Mouse (Mus musculus): Measurements from ENCODE around the gene Phc1. TPM values are rescaled to one million over a fixed set of nuclear protein-coding genes. Genes with fewer than 3 reads are reported as not detected.
"Not testable (repeated sequence)": the region's sequence is repeated elsewhere in the genome, so short reads cannot be mapped to it uniquely, and the experiment has no call there.

Phc1 gene
- polyA plus RNA-seq, 1 experiment from 2014 or later, result 15.4 TPM

GRCm38 (mm10) chr6:122366287-122366686 lies 25.9 kb upstream of the Phc1 start:
- no peaks in the 10 kb centered on the region for H3K9me3 ChIP-seq (ENCODE audit: control insufficient read depth, low read length)
- no peaks in the 10 kb centered on the region for H3K36me3 ChIP-seq (ENCODE audit: control insufficient read depth, insufficient read depth, low read length)
- no peak overlapping the region for H3K4me2 ChIP-seq (ENCODE audit: low read depth, low read length)
- no peak for ATAC-seq (ENCODE audit: low read depth)
- H3K27me3 ChIP-seq (ENCODE audit: control insufficient read depth, insufficient read depth, low read depth, low read length), result no peaks in the 10 kb centered on the region
- no peak overlapping the region for H3K4me3 ChIP-seq (ENCODE audit: low read length)
- no peak overlapping the region for H3K9ac ChIP-seq (ENCODE audit: low read length)
- no peak overlapping the region for H3K27ac ChIP-seq (ENCODE audit: low read length)
- WGBS, result 37% methylated on average over 2 of the region's 2 CpGs
- H3K4me1 ChIP-seq (replicated peaks; ENCODE audit: control insufficient read depth, insufficient read depth, low read length), result no peaks in the 10 kb centered on the region

DNA sequence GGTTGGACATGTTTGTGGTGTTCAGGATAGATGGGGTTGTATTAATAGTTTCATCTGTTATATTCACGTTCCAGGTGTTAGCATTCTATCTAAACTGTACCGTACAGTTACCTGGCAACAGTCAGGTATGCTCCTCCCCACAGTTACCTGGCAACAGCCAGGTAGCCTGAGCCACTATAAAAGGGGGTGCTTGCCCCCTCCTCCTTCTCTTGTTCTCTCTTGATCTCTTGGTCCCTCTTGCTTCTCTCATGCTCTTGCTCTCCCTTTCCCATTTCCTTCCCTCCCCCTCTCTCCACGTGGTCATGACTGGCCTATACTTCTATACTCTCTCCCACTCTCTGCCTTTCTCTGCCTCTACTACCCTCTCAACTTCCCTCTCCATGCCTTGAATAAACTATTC lies 25.3 kb upstream of the Phc1 start:
- no peak for ATAC-seq (ENCODE audit: low read depth)
- Histone ChIP-seq H3K27me3 (ENCODE audit: control insufficient read depth, insufficient read depth, low read depth, low read length) (no peaks in the 10 kb centered on the region), H3K27ac (ENCODE audit: low read length) (no peak overlapping the region), H3K4me3 (ENCODE audit: low read length) (no peak overlapping the region), H3K4me1 (replicated peaks; ENCODE audit: control insufficient read depth, insufficient read depth, low read length) (no peaks in the 10 kb centered on the region), H3K4me2 (ENCODE audit: low read depth, low read length) (no peak overlapping the region), H3K36me3 (ENCODE audit: control insufficient read depth, insufficient read depth, low read length) (no peaks in the 10 kb centered on the region), H3K9ac (ENCODE audit: low read length) (no peak overlapping the region), H3K9me3 (ENCODE audit: control insufficient read depth, low read length) (no peaks in the 10 kb centered on the region)
- 27% methylated on average over 3 of the region's 3 CpGs for WGBS

DNA sequence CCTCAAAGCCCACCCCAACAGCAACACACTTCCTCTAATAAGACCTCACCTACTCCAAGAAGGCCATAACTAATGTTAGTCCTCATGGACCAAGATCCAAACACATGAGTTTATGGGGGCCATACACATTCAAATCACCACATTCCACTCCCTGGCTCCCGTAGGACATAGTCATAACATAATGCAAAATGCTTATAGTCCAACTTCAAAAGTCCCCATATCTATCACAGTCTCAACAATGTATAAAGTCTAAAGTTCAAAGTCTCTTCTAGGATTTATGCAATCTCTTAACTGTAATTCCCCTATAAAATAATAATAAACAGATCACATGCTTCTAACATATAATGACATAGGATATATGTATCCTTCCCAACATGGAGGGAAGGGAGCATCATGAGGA lies 16.7 kb upstream of the Phc1 start:
- Histone ChIP-seq H3K4me3 (ENCODE audit: low read length) (no peak overlapping the region), H3K27me3 (ENCODE audit: control insufficient read depth, insufficient read depth, low read depth, low read length) (no peaks in the 10 kb centered on the region), H3K9me3 (ENCODE audit: control insufficient read depth, low read length) (no peaks in the 10 kb centered on the region), H3K36me3 (ENCODE audit: control insufficient read depth, insufficient read depth, low read length) (no peaks in the 10 kb centered on the region), H3K27ac (ENCODE audit: low read length) (no peak overlapping the region), H3K4me2 (ENCODE audit: low read depth, low read length) (no peak overlapping the region), H3K9ac (ENCODE audit: low read length) (no peak overlapping the region), H3K4me1 (replicated peaks; ENCODE audit: control insufficient read depth, insufficient read depth, low read length) (no peaks in the 10 kb centered on the region)
- 74% methylated on average over 1 of the region's 1 CpGs for whole genome bisulfite sequencing
- no peak for ATAC-seq (ENCODE audit: low read depth)

GRCm38 (mm10) chr6:122355909-122356308 lies 15.5 kb upstream of the Phc1 start:
- Histone ChIP-seq H3K4me3 (ENCODE audit: low read length) (no peak overlapping the region), H3K4me1 (replicated peaks; ENCODE audit: control insufficient read depth, insufficient read depth, low read length) (no peaks in the 10 kb centered on the region), H3K9me3 (ENCODE audit: control insufficient read depth, low read length) (no peaks in the 10 kb centered on the region), H3K27me3 (ENCODE audit: control insufficient read depth, insufficient read depth, low read depth, low read length) (no peaks in the 10 kb centered on the region), H3K4me2 (ENCODE audit: low read depth, low read length) (no peak overlapping the region), H3K9ac (ENCODE audit: low read length) (no peak overlapping the region), H3K36me3 (ENCODE audit: control insufficient read depth, insufficient read depth, low read length) (no peaks in the 10 kb centered on the region), H3K27ac (ENCODE audit: low read length) (no peak overlapping the region)
- ATAC-seq (ENCODE audit: low read depth), result no peak
- 52% methylated on average over 9 of the region's 9 CpGs for WGBS

GRCm38 (mm10) chr6:122347326-122347725 lies 7.0 kb upstream of the Phc1 start:
- not testable (repeated sequence) for H3K9me3 ChIP-seq (ENCODE audit: control insufficient read depth, low read length); H3K27ac ChIP-seq (ENCODE audit: low read length); H3K4me3 ChIP-seq (ENCODE audit: low read length); H3K4me2 ChIP-seq (ENCODE audit: low read depth, low read length); H3K36me3 ChIP-seq (ENCODE audit: control insufficient read depth, insufficient read depth, low read length); ATAC-seq (ENCODE audit: low read depth); H3K4me1 ChIP-seq (replicated peaks; ENCODE audit: control insufficient read depth, insufficient read depth, low read length); H3K27me3 ChIP-seq (ENCODE audit: control insufficient read depth, insufficient read depth, low read depth, low read length); H3K9ac ChIP-seq (ENCODE audit: low read length)
- WGBS, result 53% methylated on average over 1 of the region's 1 CpGs

GRCm38 (mm10) chr6:122346399-122346798 lies 6.0 kb upstream of the Phc1 start:
- peaks cover 3% of the 10 kb centered on the region; the same call in 1 of the 2 replicates for H3K4me1 ChIP-seq (replicated peaks; ENCODE audit: control insufficient read depth, insufficient read depth, low read length)
- no peaks in the 10 kb centered on the region for H3K36me3 ChIP-seq (ENCODE audit: control insufficient read depth, insufficient read depth, low read length)
- 89% methylated on average over 7 of the region's 7 CpGs for WGBS
- H3K9me3 ChIP-seq (ENCODE audit: control insufficient read depth, low read length), result no peaks in the 10 kb centered on the region
- no peak for ATAC-seq (ENCODE audit: low read depth)
- no peaks in the 10 kb centered on the region for H3K27me3 ChIP-seq (ENCODE audit: control insufficient read depth, insufficient read depth, low read depth, low read length)
- no peak overlapping the region for H3K9ac ChIP-seq (ENCODE audit: low read length)
- no peak overlapping the region for H3K4me2 ChIP-seq (ENCODE audit: low read depth, low read length)
- no peak overlapping the region for H3K27ac ChIP-seq (ENCODE audit: low read length)
- H3K4me3 ChIP-seq (ENCODE audit: low read length), result no peak overlapping the region

DNA sequence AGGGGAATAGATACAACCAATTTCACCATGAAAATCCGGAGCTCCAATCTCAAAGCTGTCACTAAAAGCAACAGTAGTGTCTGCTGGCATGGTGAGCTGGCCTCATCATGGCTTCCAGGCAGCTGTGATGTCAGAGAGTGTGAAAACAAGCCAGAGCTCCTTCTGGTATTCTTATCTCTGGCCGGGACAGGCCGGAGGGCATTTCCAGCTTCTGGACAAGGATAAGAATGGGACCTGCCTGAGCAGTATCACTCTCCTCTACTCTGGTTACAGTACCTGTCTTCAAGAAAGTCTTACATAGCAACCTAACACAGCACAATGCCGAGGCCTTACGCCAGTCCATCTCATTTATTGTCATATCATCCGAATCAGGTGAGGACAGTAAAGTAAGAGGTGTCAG lies 5.4 kb upstream of the Phc1 start:
- H3K27ac ChIP-seq (ENCODE audit: low read length), result no peak overlapping the region
- no peak overlapping the region for H3K4me3 ChIP-seq (ENCODE audit: low read length)
- no peak overlapping the region for H3K4me2 ChIP-seq (ENCODE audit: low read depth, low read length)
- H3K9me3 ChIP-seq (ENCODE audit: control insufficient read depth, low read length), result no peaks in the 10 kb centered on the region
- H3K36me3 ChIP-seq (ENCODE audit: control insufficient read depth, insufficient read depth, low read length), result no peaks in the 10 kb centered on the region
- peaks cover 3% of the 10 kb centered on the region; the same call in 1 of the 2 replicates for H3K4me1 ChIP-seq (replicated peaks; ENCODE audit: control insufficient read depth, insufficient read depth, low read length)
- WGBS, result 63% methylated on average over 6 of the region's 6 CpGs
- ATAC-seq (ENCODE audit: low read depth), result no peak
- H3K27me3 ChIP-seq (ENCODE audit: control insufficient read depth, insufficient read depth, low read depth, low read length), result no peaks in the 10 kb centered on the region
- no peak overlapping the region for H3K9ac ChIP-seq (ENCODE audit: low read length)

DNA sequence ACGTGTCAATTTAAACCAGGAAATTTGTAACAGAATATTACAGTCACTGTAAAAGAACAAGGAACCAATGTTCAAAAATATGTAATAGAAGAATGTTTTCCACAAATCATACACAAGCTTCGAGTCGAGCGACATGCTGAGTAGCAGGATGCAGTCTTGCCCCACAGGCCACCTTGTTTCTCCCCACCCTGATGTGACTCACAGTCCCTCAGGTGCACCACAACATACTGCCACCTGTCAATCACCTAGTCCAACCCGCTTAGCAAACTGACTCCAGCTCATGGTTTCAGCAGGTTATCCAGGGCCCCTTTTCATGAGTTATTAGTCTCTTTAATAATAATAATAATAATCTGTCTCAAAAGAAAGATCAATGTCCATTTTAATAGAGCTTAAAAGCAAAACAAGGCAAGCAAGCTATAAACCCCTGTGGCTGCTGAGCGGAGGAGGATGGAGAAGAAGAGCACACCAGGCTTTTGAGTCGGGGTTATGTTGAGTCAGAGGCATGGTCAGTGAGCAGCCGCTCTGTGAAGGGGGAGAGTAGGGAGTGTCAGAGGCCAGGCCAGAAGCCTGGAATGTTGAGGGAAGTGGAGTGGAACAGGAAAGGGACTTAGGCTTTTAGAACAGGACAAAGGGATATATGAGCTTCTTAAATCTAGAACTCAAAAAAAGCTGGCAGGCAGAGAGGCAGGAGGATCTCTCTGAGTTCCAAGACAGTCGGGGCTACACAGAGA lies 4.2 kb upstream of the Phc1 start:
- 46% methylated on average over 9 of the region's 9 CpGs for WGBS
- no peak overlapping the region for H3K4me2 ChIP-seq (ENCODE audit: low read depth, low read length)
- ATAC-seq (ENCODE audit: low read depth), result no peak
- H3K36me3 ChIP-seq (ENCODE audit: control insufficient read depth, insufficient read depth, low read length), result no peaks in the 10 kb centered on the region
- H3K27me3 ChIP-seq (ENCODE audit: control insufficient read depth, insufficient read depth, low read depth, low read length), result no peaks in the 10 kb centered on the region
- H3K4me1 ChIP-seq (replicated peaks; ENCODE audit: control insufficient read depth, insufficient read depth, low read length), result peaks cover 6% of the 10 kb centered on the region; the same call in 1 of the 2 replicates
- peak overlapping the region; percentile 41; the same call in 1 of the 2 replicates for H3K9ac ChIP-seq (ENCODE audit: low read length)
- no peak overlapping the region for H3K4me3 ChIP-seq (ENCODE audit: low read length)
- H3K9me3 ChIP-seq (ENCODE audit: control insufficient read depth, low read length), result no peaks in the 10 kb centered on the region
- no peak overlapping the region for H3K27ac ChIP-seq (ENCODE audit: low read length)

DNA sequence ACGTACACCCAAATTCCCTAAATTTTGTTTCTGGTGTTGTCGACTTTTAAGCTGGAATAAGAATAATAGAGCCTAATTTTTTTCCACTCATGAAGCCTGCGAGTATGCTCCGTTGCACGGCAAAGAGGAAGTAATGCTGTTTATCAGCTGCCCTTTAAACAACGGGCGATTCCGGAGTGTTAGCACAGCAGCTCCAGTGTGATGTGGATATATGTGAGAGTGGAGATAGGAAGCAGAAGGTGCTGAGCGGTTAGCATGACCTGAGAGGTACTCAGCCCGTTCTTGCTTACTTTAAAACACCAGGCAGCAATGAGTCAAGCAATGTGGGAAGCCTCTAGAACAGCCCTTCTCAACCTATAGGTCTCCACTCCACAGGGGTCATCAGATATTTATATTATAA lies 3.4 kb upstream of the Phc1 start:
- 11% methylated on average over 10 of the region's 10 CpGs for WGBS
- no peaks in the 10 kb centered on the region for H3K27me3 ChIP-seq (ENCODE audit: control insufficient read depth, insufficient read depth, low read depth, low read length)
- H3K4me1 ChIP-seq (replicated peaks; ENCODE audit: control insufficient read depth, insufficient read depth, low read length), result peaks cover 7% of the 10 kb centered on the region; the same call in 1 of the 2 replicates
- no peak overlapping the region for H3K4me2 ChIP-seq (ENCODE audit: low read depth, low read length)
- H3K4me3 ChIP-seq (ENCODE audit: low read length), result no peak overlapping the region
- ATAC-seq (ENCODE audit: low read depth), result no peak
- no peaks in the 10 kb centered on the region for H3K9me3 ChIP-seq (ENCODE audit: control insufficient read depth, low read length)
- H3K9ac ChIP-seq (ENCODE audit: low read length), result no peak overlapping the region
- no peak overlapping the region for H3K27ac ChIP-seq (ENCODE audit: low read length)
- H3K36me3 ChIP-seq (ENCODE audit: control insufficient read depth, insufficient read depth, low read length), result no peaks in the 10 kb centered on the region

Measured in lung, embryonic 16.5 days (tissue).